Mouse (Mus musculus): Measurements from ENCODE around the gene Spsb1.

- TF ChIP-seq CTCF (IDR thresholded peaks at IDR 0.05) (no peak), EP300 (IDR thresholded peaks at IDR 0.05) (no peak)
Observed at GRCm38 (mm10) chr4:149983921-149984645, 29.2 kb upstream of the Spsb1 start.

All from lung, postnatal 0 days (tissue).